In genomic region chr5:139423026-139423865, GRCm38 (mm10) we compare ENCODE assay signal across 9 mouse cellular contexts. TPM values are rescaled to one million over a fixed set of nuclear protein-coding genes. Genes with fewer than 3 reads are reported as not detected.
DNase-seq lines count a peak whose midpoint lies in the region; ATAC-seq lines count a peak whose summit lies in the region.
"Had no signal": no experiment of that assay in that cellular context is flagged by ENCODE, and none has a peak within 500 bp of the region (broad histone marks: within the 10 kb centered on the region; RNA-seq: fewer than 3 reads in every experiment).

TSS of gene Gper1 (plus strand) at chr5:139423151.

- no peaks in the 10 kb centered on the region for H3K27me3 ChIP-seq in midbrain, embryonic 10.5 days (ENCODE audit: low read depth, poor library complexity, severe bottlenecking)
- H3K27me3 ChIP-seq in midbrain, embryonic 11.5 days (ENCODE audit: control insufficient read depth, insufficient read depth, low read length) = no peaks in the 10 kb centered on the region
- peaks cover 38% of the 10 kb centered on the region for H3K27me3 ChIP-seq in heart, embryonic 14.5 days (ENCODE audit: control insufficient read depth, insufficient read depth, low read length)
- no peaks in the 10 kb centered on the region for H3K27me3 ChIP-seq in limb, embryonic 12.5 days
- H3K27me3 ChIP-seq: liver, embryonic 13.5 days had no signal

- H3K9me3 ChIP-seq in midbrain, embryonic 10.5 days (replicated peaks) = no peaks in the 10 kb centered on the region
- H3K9me3 ChIP-seq in midbrain, embryonic 11.5 days (ENCODE audit: control insufficient read depth, low read length) = no peaks in the 10 kb centered on the region
- no peaks in the 10 kb centered on the region for H3K9me3 ChIP-seq in heart, embryonic 14.5 days (ENCODE audit: control insufficient read depth, low read length)
- no peaks in the 10 kb centered on the region for H3K9me3 ChIP-seq in limb, embryonic 12.5 days
- H3K9me3 ChIP-seq: liver, embryonic 13.5 days had no signal

- H3K9ac ChIP-seq in midbrain, embryonic 11.5 days (ENCODE audit: low read length) = no peak within 1 kb of the TSS; the same call in 1 of the 2 replicates
- peak within 1 kb of the TSS; percentile 62 for H3K9ac ChIP-seq in heart, embryonic 14.5 days (ENCODE audit: low read length)
- peak within 1 kb of the TSS; percentile 50 for H3K9ac ChIP-seq in limb, embryonic 12.5 days (replicated peaks)
- H3K9ac ChIP-seq: liver, embryonic 13.5 days had no signal

- no peak for ATAC-seq in midbrain, embryonic 11.5 days (ENCODE audit: low FRiP score)
- peak; percentile 25; the same call in 1 of the 2 replicates for ATAC-seq in heart, embryonic 14.5 days (ENCODE audit: insufficient number of reproducible peaks, insufficient read depth, low FRiP score, low read depth)
- no peak for ATAC-seq in limb, embryonic 12.5 days (ENCODE audit: insufficient number of reproducible peaks, insufficient read depth, low FRiP score, low TSS enrichment, low read depth)

- no peak for DNase-seq in midbrain, embryonic 10.5 days (ENCODE audit: low spot score)
- DNase-seq in midbrain, embryonic 11.5 days (ENCODE audit: low spot score, missing footprints) = no peak
- DNase-seq in cerebellum, adult 9-10 months = peak; percentile 63
- peak; percentile 13 for DNase-seq in retina, postnatal 7 days (ENCODE audit: low read depth, low spot score)
- DNase-seq in thymus, postnatal 36 days = no peak
- no peak for DNase-seq in layer of hippocampus, adult 8-10 months (ENCODE audit: low spot score in 2 of 2)
- DNase-seq: liver, embryonic 13.5 days had no signal

- H3K27ac ChIP-seq in midbrain, embryonic 10.5 days (replicated peaks) = peak within 1 kb of the TSS; percentile 57; the same call in 1 of the 2 replicates
- no peak within 1 kb of the TSS for H3K27ac ChIP-seq in midbrain, embryonic 11.5 days (ENCODE audit: low read depth, low read length)
- no peak within 1 kb of the TSS for H3K27ac ChIP-seq in heart, embryonic 14.5 days (replicated peaks in 1 of 2; ENCODE audit: control insufficient read depth in 1 of 2, insufficient read depth in 1 of 2, low read depth in 2 of 2, low read length in 2 of 2)
- H3K27ac ChIP-seq in limb, embryonic 12.5 days = 0 out of 2 replicates have a peak within 1 kb of the TSS, but pooled peaks have one; percentile 23
- H3K27ac ChIP-seq: liver, embryonic 13.5 days had no signal

- H3K4me1 ChIP-seq in midbrain, embryonic 10.5 days = peaks cover 23% of the 10 kb centered on the region
- H3K4me1 ChIP-seq in midbrain, embryonic 11.5 days (ENCODE audit: control insufficient read depth, insufficient read depth, low read length) = peaks cover 13% of the 10 kb centered on the region
- H3K4me1 ChIP-seq in heart, embryonic 14.5 days (ENCODE audit: control insufficient read depth in 2 of 2, insufficient read depth in 2 of 2, low read length in 2 of 2) = peaks cover 18 to 32% of the 10 kb centered on the region in 2 experiments
- peaks cover 49% of the 10 kb centered on the region for H3K4me1 ChIP-seq in limb, embryonic 12.5 days (replicated peaks)

- no peak within 1 kb of the TSS for H3K4me2 ChIP-seq in midbrain, embryonic 11.5 days
- H3K4me2 ChIP-seq in heart, embryonic 14.5 days (ENCODE audit: low read length) = peak within 1 kb of the TSS; percentile 54
- H3K4me2 ChIP-seq in limb, embryonic 12.5 days = peak within 1 kb of the TSS; percentile 50
- H3K4me2 ChIP-seq: liver, embryonic 13.5 days had no signal

- no peak within 1 kb of the TSS for H3K4me3 ChIP-seq in midbrain, embryonic 10.5 days
- no peak within 1 kb of the TSS for H3K4me3 ChIP-seq in midbrain, embryonic 11.5 days (ENCODE audit: low read depth, low read length)
- H3K4me3 ChIP-seq in heart, embryonic 14.5 days (ENCODE audit: control insufficient read depth in 1 of 2, insufficient read depth in 1 of 2, low read depth in 1 of 2, low read length in 2 of 2) = peak within 1 kb of the TSS; percentile 22 to 26; a peak in 3 of 4 replicates
- H3K4me3 ChIP-seq in limb, embryonic 12.5 days (replicated peaks) = peak within 1 kb of the TSS; percentile 31
- H3K4me3 ChIP-seq: liver, embryonic 13.5 days had no signal

- peaks cover 8% of the 10 kb centered on the region for H3K36me3 ChIP-seq in midbrain, embryonic 10.5 days
- H3K36me3 ChIP-seq in midbrain, embryonic 11.5 days (ENCODE audit: control insufficient read depth, insufficient read depth, low read length) = no peaks in the 10 kb centered on the region
- no peaks in the 10 kb centered on the region for H3K36me3 ChIP-seq in heart, embryonic 14.5 days (ENCODE audit: control insufficient read depth, insufficient read depth, low read length)
- H3K36me3 ChIP-seq in limb, embryonic 12.5 days = 0 out of 2 replicates have a peak, but pooled peaks cover 11% of the 10 kb centered on the region
- H3K36me3 ChIP-seq: liver, embryonic 13.5 days had no signal

- WGBS in midbrain, embryonic 10.5 days = 70% methylated on average over 21 of the region's 21 CpGs
- WGBS in midbrain, embryonic 11.5 days = 61% methylated on average over 21 of the region's 21 CpGs
- 56% methylated on average over 21 of the region's 21 CpGs for WGBS in heart, embryonic 14.5 days
- 51% methylated on average over 21 of the region's 21 CpGs for WGBS in limb, embryonic 12.5 days

RNA-seq across cellular contexts. Expression of gene Gper1, which starts in this region (rescaled TPM):
- polyA plus RNA-seq in midbrain, embryonic 10.5 days (2016; fragmentation: Nextera tagmentation; extraction: Ambion mirVana) = 0.77 and 2.5 TPM in 2 replicates
- 1.9 and 2.5 TPM in 2 replicates for polyA plus RNA-seq in midbrain, embryonic 11.5 days (2014; fragmentation: Nextera tagmentation; extraction: Ambion mirVana)
- 1.3 and 1.8 TPM in 2 replicates for polyA plus RNA-seq in heart, embryonic 14.5 days (2014; fragmentation: Nextera tagmentation; extraction: Ambion mirVana)
- 1.7 and 1.9 TPM in 2 replicates for polyA plus RNA-seq in limb, embryonic 12.5 days (2016; fragmentation: Nextera tagmentation; extraction: Ambion mirVana)
- total RNA-seq in layer of hippocampus, adult 8-10 months (2022) = 1 to 10 TPM; 3.4 to 5.1 (median 4.2) TPM

Comparison
In these comparisons a context has a peak if more than half of its experiments do, and no peak if none do; other contexts are left out.
1. H3K27ac ChIP-seq: peak in midbrain, embryonic 10.5 days (single experiment) and limb, embryonic 12.5 days (single experiment); none in midbrain, embryonic 11.5 days (single experiment) and heart, embryonic 14.5 days (0 of 2).
2. DNase-seq: peak in cerebellum, adult 9-10 months (single experiment) and retina, postnatal 7 days (single experiment); none in midbrain, embryonic 10.5 days (single experiment), midbrain, embryonic 11.5 days (single experiment), thymus, postnatal 36 days (0 of 2) and layer of hippocampus, adult 8-10 months (0 of 2).
3. H3K4me3 ChIP-seq: peak in heart, embryonic 14.5 days (2 of 2) and limb, embryonic 12.5 days (single experiment); none in midbrain, embryonic 10.5 days (single experiment) and midbrain, embryonic 11.5 days (single experiment).